Mouse (Mus musculus): ENCODE data around the gene Spon1.

Spon1 gene

DNA sequence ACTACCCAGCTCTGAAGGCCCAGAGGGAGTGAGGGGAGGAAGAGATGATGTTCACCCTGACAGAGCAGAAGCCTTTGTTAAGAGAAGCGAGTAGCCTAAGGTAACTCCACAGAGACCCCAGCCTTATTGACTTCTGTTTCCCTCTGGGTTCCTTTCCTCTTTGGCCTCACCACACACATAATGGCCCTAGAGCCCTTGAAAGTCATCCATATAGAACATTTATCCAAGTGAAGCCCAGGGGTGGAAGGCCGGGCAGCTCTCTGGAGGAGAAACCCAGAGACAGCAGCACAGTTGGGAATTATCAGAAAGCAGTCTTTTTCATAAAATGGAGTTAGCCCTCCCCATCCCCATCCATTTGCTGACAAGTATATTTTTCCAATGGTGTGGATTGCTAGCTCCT lies 75.7 kb downstream of the Spon1 start:
- no peak for DNase-seq (ENCODE audit: low read depth, low spot score)

DNA sequence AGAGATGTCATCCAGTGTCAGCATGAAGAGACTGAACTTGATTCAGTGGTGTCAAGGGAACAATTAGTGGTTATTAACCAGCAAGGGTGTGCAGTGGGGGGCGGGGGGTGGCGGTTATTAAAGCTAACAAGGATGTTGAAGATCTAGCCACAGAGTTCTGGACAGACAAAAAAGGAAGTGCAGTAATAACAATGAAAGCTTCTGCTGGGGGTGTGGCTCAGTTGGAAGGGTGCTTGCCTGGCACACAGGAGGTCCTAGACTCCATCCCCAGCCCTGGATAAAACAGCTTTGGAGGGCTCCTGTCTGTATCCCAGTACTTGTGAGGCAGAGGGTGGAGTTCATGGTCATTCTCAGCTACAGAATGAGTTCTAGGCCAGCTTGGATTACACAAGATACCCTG lies 77.4 kb downstream of the Spon1 start:
- no peak for DNase-seq (ENCODE audit: low read depth, low spot score)

DNA sequence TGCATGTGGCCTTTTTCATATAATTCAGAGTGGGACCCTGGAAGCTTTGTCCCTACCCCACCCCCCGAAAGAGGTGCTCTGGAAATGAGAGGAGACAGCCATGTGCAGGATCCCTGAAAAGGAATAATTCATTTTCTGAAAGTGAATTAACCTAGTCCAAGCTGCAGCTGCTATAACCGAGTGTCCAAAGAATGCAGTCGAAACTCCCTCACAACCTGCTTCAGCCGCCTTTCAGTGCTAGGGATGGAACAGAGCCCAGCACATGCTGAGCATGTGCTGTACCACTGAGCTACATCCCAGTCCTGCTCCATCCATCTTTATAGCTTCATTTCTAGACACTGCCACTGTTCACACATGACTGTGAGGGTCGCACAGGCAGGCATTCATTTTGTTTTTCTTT lies 79.4 kb downstream of the Spon1 start:
- DNase-seq (ENCODE audit: low read depth, low spot score): no peak

DNA sequence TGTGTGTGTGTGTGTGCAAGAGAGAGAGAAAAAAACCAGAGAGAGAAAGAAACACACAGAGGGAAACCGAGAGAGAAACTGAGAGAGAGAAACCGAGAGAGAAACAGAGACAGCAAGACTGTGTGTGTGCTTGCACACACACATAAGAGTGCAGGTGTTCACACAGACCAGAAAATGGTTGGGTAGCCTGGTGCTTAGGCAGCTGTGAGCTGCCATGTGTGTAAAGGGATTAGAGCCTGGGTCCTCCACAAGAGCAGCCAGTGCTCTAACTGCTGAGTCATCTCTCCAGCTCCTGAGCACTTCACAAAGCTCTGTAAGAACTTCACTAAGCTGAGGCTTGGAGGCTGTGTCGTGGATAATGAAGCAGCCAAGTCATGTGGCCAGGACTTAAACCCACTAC lies 80.8 kb downstream of the Spon1 start:
- no peak for DNase-seq (ENCODE audit: low read depth, low spot score)

DNA sequence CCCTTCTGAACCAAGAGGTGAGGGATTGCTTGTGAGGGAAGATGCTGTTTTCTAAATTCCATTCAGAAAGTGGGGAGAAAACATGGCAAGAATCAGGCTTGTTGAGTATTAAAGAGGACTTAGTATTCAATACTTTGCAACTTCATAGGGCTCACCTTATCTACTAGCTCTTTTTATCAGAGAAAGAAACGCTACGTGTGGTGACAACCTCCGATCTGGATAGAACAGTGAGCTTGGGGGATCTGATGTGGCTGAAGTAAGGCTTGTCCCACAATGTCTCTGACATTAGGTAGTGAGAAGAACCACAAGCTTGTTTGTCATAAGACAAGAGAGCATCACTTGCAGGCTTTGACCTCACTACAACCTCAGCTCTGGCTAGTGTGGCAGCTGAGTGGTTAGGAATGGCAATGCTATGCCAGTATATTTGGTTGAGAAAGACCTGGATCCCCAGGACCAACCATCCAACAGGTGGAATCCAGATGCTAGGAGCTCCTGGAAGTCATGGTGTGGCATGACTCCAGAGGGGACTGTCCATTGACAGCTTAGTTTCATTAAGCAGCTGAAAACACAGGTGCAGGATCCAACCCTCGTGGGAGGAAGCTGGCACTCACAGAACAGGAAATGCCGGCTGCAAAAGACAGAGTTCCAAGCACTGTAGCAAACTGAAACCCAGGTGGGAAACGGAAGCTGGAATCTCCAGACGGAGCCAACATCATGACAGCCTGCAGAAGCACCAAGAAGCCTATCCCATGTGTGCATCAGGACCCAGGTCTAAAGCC lies 81.4 kb downstream of the Spon1 start:
- DNase-seq (ENCODE audit: low read depth, low spot score): no peak

DNA sequence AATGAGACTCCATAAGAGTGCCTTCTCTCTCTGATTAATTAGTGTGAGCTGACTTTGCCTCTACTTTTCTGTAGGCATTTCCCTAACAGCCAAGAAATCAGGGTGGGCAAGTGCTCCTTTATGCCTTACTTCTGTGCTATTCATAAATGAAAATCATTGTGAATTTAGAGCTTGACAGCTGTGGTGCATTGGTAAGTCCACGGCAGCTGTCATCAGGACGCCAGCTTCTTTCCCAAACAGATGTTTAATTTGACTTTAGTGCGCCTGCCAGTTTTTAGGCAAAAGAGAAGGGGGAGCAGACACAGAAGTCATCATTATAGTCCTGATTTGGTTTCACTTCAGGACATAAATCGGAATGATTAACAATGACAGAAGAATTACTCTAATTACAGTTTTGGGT lies 84.6 kb downstream of the Spon1 start:
- no peak for DNase-seq (ENCODE audit: low read depth, low spot score)

DNA sequence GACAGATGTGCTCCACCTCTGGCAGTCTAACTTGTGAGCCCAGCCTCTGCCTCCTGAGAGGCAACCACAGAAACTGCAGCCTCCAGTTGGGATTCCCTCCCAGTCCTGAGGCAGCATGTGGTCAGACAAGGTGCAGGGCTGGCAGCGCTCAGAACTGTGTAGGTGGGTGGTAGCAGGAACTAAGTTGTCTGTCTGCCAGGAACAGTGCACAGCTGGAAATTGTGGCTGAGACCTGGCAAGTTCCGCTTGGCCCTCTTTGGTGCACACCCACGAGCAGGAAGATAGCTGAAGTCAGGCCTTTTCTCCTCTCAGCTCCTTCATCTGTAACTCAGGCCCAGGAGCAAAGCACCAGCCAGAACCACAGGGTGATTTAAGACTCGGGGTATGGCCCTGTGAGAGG lies 89.6 kb downstream of the Spon1 start:
- no peak for DNase-seq (ENCODE audit: low read depth, low spot score)

DNA sequence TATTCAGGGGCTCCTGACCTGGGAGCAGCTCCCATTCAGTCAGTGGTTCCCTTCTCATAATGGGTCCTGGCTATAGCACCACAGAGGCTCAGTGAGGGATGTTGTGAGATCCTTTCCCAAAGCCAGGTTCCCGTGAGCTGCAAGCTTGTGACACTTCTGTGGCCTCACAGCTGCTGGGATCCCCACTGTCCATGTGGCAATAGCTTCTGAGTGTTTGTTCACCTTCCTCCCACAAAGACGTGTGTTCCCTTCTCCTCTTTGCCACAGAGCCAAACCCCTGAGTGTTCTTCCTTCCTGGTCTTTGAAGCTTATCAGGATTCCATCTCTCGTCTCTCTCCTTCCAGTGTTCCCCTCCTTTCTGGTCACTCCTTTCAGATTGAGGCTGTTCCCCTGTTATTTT lies 90.3 kb downstream of the Spon1 start:
- no peak for DNase-seq (ENCODE audit: low read depth, low spot score)

DNA sequence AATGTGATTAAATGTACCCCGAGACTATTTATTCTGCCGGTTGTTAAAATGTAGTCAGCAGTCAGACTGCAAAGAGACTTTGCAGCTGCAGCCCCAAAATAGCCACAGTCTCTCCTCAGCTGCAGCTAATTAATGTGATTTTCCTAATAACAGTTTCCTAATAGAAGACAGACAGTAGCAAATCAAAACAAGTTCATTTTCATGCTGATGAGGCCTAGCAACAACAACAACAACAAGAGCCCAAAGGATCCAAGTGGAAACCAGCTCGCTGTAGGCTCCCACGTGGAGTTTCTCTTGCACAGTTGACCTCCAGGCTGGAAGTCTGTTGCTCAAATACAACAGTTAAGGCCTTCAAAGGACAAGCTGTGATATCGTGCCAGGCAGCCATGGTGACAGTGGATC lies 93.7 kb downstream of the Spon1 start:
- no peak for DNase-seq (ENCODE audit: low read depth, low spot score)

DNA sequence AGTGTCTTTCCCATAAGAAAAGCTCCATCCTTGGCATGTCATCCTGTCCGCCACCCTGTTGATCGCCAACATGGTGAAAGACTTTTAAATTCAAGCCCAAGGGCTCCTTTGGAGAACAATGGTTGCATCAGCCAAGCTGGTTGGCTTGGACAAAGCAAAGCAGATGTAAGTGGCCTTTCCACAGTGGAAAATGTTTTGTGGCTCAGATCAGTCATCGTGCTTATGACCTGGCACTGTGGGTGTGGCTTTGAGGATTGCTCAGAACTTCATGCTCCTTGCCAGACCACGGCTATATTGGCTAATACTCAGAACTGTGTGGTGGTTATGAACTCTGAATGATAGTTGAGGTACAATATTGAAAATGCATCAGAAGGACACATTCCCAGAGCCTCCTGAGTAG lies 96.2 kb downstream of the Spon1 start:
- no peak for DNase-seq (ENCODE audit: low read depth, low spot score)

DNA sequence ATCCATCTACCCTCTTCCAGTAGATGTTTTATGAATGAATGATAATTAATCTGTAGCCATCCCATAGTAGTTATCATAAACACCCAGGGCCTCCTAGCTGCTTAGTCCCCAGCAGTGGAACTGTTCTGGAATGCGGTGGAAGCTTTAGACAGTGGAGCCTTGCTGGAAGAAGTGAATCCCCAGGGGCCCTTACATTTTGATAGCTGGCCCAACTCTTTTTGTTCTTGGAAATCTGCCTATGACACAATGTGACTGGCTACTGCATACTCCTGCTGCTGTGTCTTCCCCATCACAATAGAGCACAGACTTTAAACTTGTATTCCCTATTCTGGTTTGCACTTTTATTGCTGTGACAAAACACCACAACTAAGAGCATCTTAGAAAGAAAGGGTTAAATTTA lies 107.0 kb downstream of the Spon1 start:
- no peak for DNase-seq (ENCODE audit: low read depth, low spot score)

DNA sequence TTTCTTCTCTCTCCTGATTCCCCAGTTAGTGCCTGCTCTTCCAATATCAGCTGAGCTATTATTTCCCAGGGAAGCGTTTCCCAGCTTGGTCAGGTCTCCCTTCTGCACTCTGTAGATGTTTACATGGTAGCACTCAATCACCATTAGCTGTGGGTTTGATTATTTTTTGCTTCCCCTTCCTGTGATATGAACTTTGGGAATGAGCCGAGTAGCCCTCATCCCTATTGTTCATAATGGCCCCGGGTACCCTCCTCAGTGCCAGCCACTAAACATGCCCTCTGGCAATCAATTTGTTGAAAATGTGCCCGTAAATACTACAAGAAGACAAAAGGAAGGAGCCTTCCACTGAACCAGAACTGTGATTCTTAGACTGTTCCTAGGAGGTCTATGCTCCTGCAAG lies 111.7 kb downstream of the Spon1 start:
- DNase-seq (ENCODE audit: low read depth, low spot score): no peak

DNA sequence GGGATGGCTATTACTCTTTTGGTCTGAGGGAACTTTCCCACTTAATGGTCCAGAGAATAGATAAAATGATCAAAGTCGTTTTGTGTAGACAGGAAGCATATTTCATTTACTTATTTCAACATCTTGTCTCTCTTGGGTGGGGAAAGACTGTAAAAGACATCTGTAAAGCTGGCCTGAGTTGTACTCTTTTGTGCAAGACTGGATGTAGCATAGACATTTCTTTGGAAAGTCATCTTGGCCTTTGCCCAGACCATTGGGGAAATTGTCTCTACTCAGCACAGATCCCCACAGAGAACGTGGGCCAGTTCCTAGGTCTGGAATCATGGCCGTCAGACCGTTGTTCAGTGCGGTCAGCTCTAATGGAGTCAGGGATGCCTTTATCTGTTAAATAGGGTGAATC lies 112.1 kb downstream of the Spon1 start:
- DNase-seq (ENCODE audit: low read depth, low spot score): no peak

DNA sequence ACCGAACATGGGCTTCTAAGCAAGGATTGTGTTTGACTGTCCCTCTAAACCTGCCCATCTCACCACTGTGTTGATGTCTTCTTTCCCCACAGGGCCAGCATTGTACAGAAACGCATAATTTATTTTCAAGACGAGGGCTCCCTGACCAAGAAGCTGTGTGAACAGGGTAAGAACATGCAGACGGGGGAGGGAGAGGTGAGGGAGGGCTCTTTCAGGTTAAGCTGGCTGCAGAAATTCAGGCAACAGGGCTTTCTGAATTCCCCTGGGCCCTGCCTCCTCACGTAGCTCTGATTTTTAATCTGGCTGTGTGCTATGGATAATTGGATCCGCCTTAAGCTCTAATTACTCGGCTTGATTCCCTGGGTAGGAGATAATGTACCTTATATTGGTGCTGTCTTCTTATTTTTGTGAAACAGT lies 113.3 kb downstream of the Spon1 start:
- no peak for DNase-seq (ENCODE audit: low read depth, low spot score)

DNA sequence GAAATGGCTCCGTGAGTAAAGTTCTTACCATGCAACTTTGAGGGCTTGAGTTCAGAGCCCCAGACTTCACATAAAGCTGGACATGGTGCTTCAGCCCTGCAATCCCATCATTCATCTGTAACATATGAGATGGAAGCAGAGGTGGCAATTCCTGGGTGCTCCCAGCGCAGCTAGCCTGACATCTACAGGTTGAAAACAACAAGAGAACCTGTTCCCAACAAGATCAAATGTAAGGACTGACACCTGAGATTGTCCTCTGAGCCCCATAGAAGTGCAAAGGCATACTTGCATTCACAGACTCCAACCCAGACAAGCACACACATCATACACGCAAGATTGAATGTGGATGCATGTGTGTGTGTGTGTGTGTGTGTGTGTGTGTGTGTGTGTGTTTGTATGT lies 114.2 kb downstream of the Spon1 start:
- no peak for DNase-seq (ENCODE audit: low read depth, low spot score)

DNA sequence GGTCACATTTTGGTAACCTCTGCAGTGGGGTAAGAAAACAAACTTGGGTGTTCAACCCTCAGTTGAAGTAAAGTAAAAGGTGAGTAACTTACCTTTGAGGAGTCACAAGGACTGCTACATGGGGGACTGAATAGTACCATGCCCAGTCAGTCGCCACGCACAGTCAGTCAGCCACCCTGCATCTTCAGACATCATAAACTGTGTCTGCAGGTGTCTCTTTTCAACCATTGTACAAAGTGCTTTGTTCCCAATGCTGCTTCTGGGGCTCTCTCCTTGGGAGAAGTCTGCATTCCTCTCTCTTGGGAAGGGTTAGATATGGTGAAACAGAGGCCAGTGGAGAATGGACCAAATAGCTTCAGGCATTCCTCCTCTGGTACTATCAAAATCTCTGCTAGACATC lies 125.0 kb downstream of the Spon1 start:
- no peak for DNase-seq (ENCODE audit: low read depth, low spot score)

DNA sequence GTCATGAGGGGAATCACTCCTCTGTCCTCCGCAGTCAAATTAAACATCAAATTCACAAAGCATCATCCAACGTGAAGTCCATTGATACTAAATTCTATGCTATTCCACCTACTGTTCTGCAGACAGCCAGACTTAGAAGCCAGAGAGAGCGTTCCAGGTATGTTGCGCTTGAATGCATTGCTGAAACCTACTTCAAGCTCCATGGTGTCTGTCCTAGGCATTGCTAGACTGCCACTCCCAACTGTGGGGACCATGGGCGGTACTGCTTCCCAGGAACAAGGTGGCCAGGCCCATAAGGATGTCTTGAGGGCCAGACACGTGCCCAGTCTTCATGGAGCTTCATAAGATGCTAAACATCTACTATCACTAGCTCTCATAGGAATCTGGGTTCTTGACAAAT lies 125.7 kb downstream of the Spon1 start:
- no peak for DNase-seq (ENCODE audit: low read depth, low spot score)

DNA sequence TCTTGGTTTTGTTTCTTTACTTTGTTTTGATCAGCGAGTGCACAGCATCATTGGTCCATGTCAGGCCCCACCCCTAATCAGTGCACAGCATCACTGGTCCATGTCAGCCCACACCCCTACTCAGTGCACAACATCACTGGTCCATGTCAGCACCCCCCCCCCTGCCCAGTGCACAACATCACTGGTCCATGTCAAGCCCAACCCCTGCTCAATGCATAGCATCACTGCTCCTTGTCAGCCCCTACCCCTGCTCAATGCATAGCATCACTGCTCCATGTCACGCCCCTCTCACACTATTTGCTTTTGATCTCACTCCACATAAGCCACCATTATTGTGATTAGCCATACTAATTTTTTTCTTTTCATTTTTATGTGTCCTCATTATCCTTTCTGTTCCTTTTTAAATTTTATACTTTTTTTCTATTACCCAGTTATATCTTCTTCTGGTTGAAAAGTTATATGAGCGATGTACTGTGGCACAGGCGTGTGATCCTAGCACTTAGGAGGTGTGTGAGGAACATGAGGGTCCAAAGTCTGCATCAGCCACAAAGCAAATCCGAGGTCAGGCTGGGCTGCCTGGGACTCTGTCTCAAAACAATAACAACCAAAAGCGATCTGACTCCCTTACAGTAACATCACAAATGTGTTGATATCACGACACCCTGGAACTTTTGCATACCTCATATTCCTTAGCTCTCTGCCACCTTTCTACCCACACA lies 128.3 kb downstream of the Spon1 start:
- DNase-seq (ENCODE audit: low read depth, low spot score): no peak

DNA sequence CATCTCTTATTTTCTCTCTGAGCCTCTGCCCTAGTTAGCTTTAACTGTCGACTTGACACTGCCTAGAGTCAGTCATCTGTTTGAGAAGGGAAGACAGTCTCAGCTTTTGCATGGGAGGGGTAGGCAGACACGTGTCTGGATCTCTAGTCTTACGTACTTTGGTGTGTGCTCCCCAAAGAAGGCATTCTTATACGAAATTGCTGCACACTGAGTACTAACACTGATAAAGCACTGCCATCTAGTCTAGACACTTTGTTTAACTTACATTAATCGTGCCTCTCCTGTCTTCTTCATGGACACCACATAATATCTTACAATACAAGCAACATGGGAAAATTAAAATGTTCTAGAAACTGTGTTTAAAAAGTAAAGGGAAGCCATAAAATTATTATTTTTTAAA lies 129.5 kb downstream of the Spon1 start:
- no peak for DNase-seq (ENCODE audit: low read depth, low spot score)

DNA sequence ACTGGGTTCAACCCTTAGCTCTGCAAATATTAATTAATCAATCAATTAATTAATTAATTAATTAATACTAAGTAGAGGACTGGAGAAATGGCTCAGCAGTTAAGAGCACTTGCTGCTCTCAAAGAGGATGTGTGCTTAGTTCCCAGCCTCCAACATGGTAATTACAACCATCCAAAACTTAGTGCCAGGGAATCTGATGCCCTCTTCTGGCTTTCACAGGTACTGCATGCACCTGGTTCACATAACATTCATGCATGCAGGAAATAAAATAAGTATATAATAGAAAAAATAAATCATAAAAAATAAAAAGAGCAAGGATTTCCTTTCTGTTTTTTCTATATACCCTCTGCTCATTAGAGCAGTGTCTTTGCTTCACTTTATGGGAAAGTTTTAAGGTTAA lies 132.6 kb downstream of the Spon1 start:
- no peak for DNase-seq (ENCODE audit: low read depth, low spot score)

DNA sequence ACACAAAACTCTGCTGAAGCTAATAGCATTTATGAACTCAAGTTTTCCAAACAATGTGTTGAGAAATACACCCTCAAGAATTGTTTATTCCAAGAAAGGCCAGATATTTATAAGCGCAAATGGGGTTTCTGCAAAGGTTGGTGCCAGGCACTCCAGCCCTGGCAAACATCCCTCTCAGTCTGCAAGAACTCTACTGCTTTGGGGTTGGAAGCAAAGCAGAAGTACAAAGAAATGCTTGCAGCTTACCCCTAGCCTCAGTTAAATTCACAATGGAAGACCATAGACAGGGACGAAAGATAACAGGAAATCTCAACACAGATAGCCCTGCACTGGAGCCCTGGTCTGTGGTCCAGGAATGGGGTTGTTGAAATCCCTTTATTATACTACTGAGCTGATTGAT lies 135.7 kb downstream of the Spon1 start:
- no peak for DNase-seq (ENCODE audit: low read depth, low spot score)

DNA sequence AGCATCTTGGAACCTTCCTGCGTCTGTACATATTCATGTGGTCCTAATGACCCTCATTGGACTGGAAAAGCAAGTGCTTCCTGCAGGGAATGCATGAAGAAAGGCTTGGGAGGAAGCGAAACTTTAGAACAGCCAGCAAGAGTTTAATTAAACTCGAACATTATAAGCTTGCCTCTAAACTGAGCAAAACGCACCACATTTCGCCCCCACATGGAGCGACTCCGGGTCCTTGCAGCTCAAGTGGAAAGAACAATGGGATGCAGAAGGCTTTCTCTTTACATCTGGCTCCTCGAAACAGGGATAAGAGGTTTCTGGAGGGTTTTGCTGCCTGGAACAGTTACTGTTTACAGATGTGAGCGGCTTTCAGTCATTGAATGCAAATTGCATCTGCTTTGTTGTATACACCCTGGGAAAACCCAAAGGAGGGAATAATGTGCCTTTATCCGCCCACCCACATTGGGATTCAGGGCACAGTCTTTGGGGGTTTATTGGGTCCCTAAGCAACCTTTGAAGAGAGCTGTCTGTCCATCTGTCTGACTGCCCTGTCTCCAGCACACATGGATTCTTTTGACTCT lies 136.2 kb downstream of the Spon1 start:
- DNase-seq (ENCODE audit: low read depth, low spot score): no peak

All from CD4-positive, CD25-positive, alpha-beta regulatory T cell, adult 2 months (primary cell).